Mouse (Mus musculus): ENCODE measurements around the gene Cfap43.

DNA sequence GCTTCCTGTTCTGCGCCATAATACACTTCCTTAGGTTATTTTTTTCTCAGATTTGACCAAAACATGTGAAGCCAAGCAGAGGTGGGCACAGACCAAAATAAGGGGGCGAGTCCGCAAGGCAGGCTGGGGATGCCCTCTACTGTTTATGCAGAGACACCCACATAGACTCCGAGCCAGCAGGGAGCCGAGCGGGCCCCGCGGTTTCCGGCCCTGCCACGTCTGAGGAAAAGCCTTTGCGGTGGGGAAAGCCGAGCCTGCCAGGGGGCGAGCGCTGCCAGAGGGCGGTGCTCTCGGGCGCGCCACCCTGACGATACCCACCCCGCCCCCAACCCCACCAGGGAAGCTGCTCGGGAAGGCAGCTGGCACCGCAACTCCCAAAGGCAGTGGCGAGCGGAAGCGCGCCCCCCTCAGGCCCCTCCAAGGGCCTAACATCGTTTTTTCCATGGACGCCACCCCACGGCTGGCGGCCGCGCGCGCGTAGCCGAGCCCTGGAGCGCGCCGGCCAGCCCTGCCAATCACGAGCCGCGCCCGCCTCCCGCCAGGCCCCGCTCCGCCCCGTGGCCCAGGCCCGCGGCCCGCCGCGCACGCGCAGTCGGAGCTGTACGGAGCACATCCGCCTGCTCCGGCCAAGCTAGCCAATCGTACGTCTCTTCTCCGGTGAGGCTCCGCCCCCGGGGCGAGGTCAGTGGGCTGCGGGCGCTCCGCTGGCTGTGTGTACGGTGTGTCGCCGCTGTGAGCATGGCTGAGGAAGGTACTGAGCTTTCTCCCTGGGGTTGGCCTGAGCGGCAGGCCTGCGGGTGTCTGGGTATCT is 187.8 kb downstream of the Cfap43 start, which contains the start of gene Sfr1:
- TF ChIP-seq CTCF (IDR thresholded peaks at IDR 0.05; ENCODE audit: extremely low read depth, insufficient read depth, low read length) (0 out of 2 replicates have a peak, but pooled peaks have one; percentile 12), POLR2A (IDR thresholded peaks at IDR 0.05; ENCODE audit: extremely low read depth, insufficient read depth, low read length) (peak; percentile 88)

Data from cortical plate, adult 2 months (tissue).